Mouse (Mus musculus) heart, postnatal 0 days (tissue): ENCODE results near the gene Gpatch2.

Experiments
- CTCF ChIP-seq: IDR thresholded peaks from 2 replicates; pipeline ENCODE4 v1.5.1; 2016; ENCODE audit warnings: antibody characterized with exemption, control low read depth, low read depth
- EP300 ChIP-seq: IDR thresholded peaks from 2 replicates; pipeline ENCODE4 v1.6.1; 2016; ENCODE audit warnings: antibody characterized with exemption, low read depth

- TF ChIP-seq EP300, result no peak
- no peak for TF ChIP-seq CTCF
Observed at GRCm38 (mm10) chr1:187285735-187286134, 70.4 kb downstream of the Gpatch2 start.
